Mouse (Mus musculus) midbrain, embryonic 12.5 days (tissue): ENCODE data around the gene Heca. TPM values are rescaled to one million over a fixed set of nuclear protein-coding genes. Genes with fewer than 3 reads are reported as not detected.
"Not testable (repeated sequence)": the region's sequence is repeated elsewhere in the genome, so short reads cannot be mapped to it uniquely, and the experiment has no call there.

Source experiments
- ATAC-seq: fragments of 200-750 bp; cut with Nextera tagmentation; 2 replicates; pipeline ENCODE4 v1.8.0; 2017; ENCODE audit warnings: low read depth, moderate TSS enrichment, moderate library complexity; ENCODE audit not compliant: low FRiP score
- H3K27ac ChIP-seq: fragments of 300-500 bp; sonication (generic); replicated peaks from 2 replicates; pipeline ENCODE4 v1.5.1; 2016; ENCODE audit warnings: mild to moderate bottlenecking
- H3K27me3 ChIP-seq: fragments of 300-500 bp; sonication (generic); 2 replicates; pipeline ENCODE4 v1.6.1; 2016; ENCODE audit warnings: mild to moderate bottlenecking
- H3K36me3 ChIP-seq: fragments of 300-500 bp; sonication (generic); 2 replicates; pipeline ENCODE4 v1.6.1; 2016
- H3K4me1 ChIP-seq: fragments of 300-500 bp; sonication (generic); 2 replicates; pipeline ENCODE4 v1.6.1; 2016
- H3K4me2 ChIP-seq: fragments of 300-500 bp; sonication (generic); replicated peaks from 2 replicates; pipeline ENCODE4 v1.6.1; 2016; ENCODE audit warnings: mild to moderate bottlenecking, moderate library complexity
- H3K4me3 ChIP-seq: fragments of 300-500 bp; sonication (generic); 2 replicates; pipeline ENCODE4 v1.5.1; 2016; ENCODE audit warnings: mild to moderate bottlenecking
- H3K9ac ChIP-seq: fragments of 300-500 bp; sonication (generic); replicated peaks from 2 replicates; pipeline ENCODE4 v1.6.1; 2016; ENCODE audit warnings: mild to moderate bottlenecking, moderate library complexity
- H3K9me3 ChIP-seq: fragments of 300-500 bp; sonication (generic); 2 replicates; pipeline ENCODE4 v1.6.1; 2016; ENCODE audit warnings: mild to moderate bottlenecking
- WGBS: fragments of 180-500 bp; shearing (Covaris S2); methylation state at CpG from one replicate; pipeline ENCODE4 v1.1.7; 2016; 5-methylcytosine and 5-hydroxymethylcytosine counted together
- polyA plus RNA-seq: library from polyadenylated mRNA; unstranded; fragments of >200 nt; fragmentation: Nextera tagmentation; extraction: Ambion mirVana; gene quantifications from 2 replicates; pipeline ENCODE4 v1.2.1, GENCODE M21; 2016

The Heca gene
- polyA plus RNA-seq, 1 experiment from 2014 or later: 4.1 TPM

DNA sequence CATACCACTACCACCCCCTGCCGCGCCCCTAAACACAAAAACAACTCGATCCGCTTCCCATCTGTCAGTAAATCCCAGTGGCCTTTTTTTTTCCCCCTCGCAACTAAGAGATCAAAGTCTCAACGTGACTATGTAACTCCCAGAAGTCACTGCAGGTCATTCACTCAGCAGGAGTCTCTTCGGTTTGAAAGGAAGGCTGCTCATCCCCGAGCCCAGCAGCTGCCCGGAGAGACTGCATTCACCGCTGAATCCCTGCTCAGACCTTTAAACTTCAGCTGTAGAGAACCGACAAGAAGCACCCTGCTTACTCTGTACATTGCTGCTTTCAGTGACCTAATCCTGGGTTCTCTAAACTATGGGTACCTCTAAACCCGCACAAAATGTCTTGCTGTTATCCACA is 120.5 kb downstream of the Heca start:
- Histone ChIP-seq H3K27me3 (no peaks in the 10 kb centered on the region), H3K9me3 (no peaks in the 10 kb centered on the region), H3K4me3 (0 out of 2 replicates have a peak overlapping the region, but pooled peaks have one; percentile 2), H3K4me1 (peaks cover 22% of the 10 kb centered on the region), H3K4me2 (peak overlapping the region; percentile 41), H3K27ac (peak overlapping the region; percentile 64), H3K9ac (0 out of 2 replicates have a peak overlapping the region, but pooled peaks have one; percentile 6), H3K36me3 (no peaks in the 10 kb centered on the region; the same call in 1 of the 2 replicates)
- peak; percentile 75 for ATAC-seq
- under 1% methylated on average over 12 of the region's 12 CpGs for WGBS

DNA sequence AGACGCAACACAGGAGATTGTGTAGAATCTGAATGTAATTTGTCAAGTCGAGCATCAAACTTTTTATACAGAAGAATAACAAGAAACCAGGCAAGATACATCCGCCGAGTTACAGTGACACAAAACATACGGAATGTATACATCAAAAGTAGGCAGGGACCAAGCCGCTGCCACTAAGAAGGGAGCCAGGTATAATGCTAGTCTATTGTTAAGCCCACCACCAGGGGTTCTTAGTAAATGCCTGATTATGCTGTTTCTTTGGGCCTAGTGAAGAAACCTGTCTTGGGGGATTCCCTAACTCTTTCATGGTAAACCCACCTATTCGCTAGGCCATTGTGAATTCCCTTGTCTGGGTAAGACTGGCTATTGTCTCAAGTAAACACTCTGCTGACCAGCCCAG is 127.4 kb downstream of the Heca start:
- not testable (repeated sequence) for ATAC-seq, H3K9me3 ChIP-seq, H3K4me2 ChIP-seq, H3K4me3 ChIP-seq, H3K27ac ChIP-seq, H3K27me3 ChIP-seq, H3K4me1 ChIP-seq, H3K9ac ChIP-seq
- peaks cover 25% of the 10 kb centered on the region; the same call in 1 of the 2 replicates for H3K36me3 ChIP-seq
- 88% methylated on average over 7 of the region's 7 CpGs for WGBS

Other genes starting within 250 kb of the Heca start
- gene Cited2, start 224.8 kb downstream of the Heca start, polyA plus RNA-seq: 96.7 and 103 TPM in 2 replicates
- gene Txlnb, start 151.8 kb downstream of the Heca start, polyA plus RNA-seq: 6.5 and 6.8 TPM in 2 replicates
- gene Abracl, start 75.2 kb upstream of the Heca start, polyA plus RNA-seq: 144 and 151 TPM in 2 replicates
- 17.8 and 20.6 TPM in 2 replicates for gene Reps1, start 107.8 kb upstream of the Heca start, polyA plus RNA-seq